Mouse (Mus musculus) megakaryocyte, embryonic 14.5 days (primary cell): ENCODE measurements at regions not wholly inside any gene's neighbourhood (a gene's known extent, or its start where the extent isn't known, plus 50 kb on each side); places are given as distances from the start of the nearest gene placed in this dataset.

Experiments used
- FLI1 ChIP-seq: IDR thresholded peaks from 2 replicates; pipeline ENCODE4 v1.6.1; 2012; ENCODE audit warnings: low read length, inconsistent platforms, mixed read lengths
- GATA1 ChIP-seq: IDR thresholded peaks from 3 replicates; pipeline ENCODE4 v1.6.1; 2012; ENCODE audit warnings: mixed read lengths, low read length, inconsistent platforms, borderline replicate concordance

DNA sequence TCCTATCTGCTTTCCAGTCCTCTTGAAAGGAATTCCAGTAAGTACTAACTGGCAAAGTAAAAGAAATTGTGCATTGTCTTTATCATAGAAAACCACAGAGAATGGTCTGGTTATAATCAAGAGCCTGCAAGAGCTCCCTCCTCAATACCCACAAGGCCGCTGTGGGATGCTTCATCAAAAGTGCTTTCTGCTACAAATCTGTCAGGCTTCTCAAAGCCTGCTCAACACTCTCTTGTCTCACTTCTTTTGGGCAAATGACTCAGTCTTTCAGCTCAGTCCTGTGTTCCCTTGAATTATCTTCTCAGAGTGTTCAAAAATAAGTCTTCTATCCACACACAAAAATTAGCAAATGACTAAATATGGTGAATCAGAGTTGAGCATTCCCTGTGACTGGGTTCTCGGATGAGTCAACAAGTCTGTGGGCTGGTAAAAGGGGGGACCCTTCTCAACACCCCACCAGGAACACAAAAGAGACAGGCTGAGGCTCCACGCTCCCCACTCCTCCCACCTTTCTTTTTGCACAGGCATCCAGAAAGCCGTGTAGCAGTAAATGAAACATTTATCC is 81.8 kb downstream of the Hlx start:
- TF ChIP-seq GATA1 (no peak), FLI1 (no peak)
